Mouse (Mus musculus): ENCODE results near the gene Dbndd2. TPM values are rescaled to one million over a fixed set of nuclear protein-coding genes. Genes with fewer than 3 reads are reported as not detected.

The Dbndd2 gene
- polyA plus RNA-seq (2016; fragmentation: Nextera tagmentation; extraction: Ambion mirVana), result 1.2 and 1.7 TPM in 2 replicates

DNA sequence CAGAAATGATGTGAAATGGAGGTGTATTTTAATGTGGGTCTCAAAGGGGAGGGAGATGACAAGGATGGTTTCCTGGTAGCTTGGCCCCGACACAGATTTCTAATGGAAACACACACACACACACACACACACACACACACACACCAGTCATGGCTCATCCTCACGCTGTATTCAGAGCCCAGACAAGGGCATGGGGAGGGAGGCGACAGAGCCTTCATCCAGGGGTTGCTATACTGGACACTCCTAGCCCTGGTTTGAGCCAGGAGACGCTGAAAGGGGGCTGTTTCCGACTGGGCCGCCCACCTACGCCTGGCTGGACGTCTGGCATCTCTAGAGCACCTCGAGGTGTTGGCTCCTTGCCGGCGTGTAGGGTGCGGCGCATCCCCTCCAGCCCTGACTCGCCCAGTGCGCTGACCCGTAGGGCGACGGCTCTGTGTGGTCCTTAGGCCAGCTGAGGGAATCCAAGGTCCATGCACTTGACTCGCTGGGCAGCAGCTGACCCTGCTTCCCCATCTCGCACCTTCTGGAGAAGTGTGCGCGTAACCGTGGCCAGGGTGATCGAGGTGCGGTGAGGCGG is at the start of gene Dbndd2:
Gene Dbndd2, plus strand, starts transcription at position 426 of the 577 bp plus-strand sequence.
- peak within 1 kb of the TSS; percentile 70 for H3K9ac ChIP-seq (replicated peaks)
- peaks cover 17% of the 10 kb centered on the region for H3K4me1 ChIP-seq (replicated peaks)
- H3K27ac ChIP-seq, result no peak within 1 kb of the TSS
- H3K27me3 ChIP-seq, result peaks cover 56% of the 10 kb centered on the region
- peak within 1 kb of the TSS; percentile 100 for H3K4me2 ChIP-seq
- H3K4me3 ChIP-seq (replicated peaks), result peak within 1 kb of the TSS; percentile 78
- WGBS, result 4% methylated on average over 26 of the region's 26 CpGs
- no peaks in the 10 kb centered on the region for H3K9me3 ChIP-seq
- ATAC-seq (ENCODE audit: insufficient number of reproducible peaks, insufficient read depth, low FRiP score, low TSS enrichment, low read depth), result 0 out of 2 replicates have a peak, but pooled peaks have one; percentile 74
- H3K36me3 ChIP-seq, result no peaks in the 10 kb centered on the region

DNA sequence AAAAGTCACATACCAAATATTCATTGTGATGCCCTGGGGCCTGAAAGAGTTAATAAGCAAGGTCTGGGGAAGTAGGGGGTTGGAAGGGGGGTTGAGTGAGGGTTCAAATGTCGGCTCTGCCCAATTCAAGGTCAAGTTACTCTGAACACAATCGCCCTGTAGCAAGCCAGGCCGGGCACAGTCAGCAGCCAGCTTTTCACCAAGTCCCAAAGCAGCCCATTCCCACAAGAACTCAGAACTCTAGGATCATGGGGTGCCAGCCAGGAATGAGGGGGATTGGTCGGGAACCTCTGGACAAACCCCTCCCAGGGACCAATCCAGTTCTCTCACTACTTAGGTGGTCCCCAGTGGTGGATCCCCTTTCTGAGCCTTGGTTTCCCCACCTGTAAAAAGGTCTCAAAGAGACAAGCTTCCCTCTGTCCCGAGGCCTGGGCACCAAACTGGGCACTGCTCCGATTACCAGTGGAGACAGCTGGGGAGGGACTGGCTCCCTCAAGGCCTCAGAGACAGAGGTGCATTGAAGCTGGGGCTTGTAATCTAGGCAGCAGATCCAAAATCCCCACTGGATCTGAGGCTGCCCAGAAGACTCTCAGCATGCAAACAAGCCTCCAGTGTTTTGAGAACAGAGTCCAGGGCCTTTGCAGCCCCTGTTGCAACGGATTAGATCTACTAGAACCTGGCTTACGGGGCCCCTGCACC is 49.5 kb upstream of the Dbndd2 start:
- ATAC-seq (ENCODE audit: insufficient number of reproducible peaks, insufficient read depth, low FRiP score, low TSS enrichment, low read depth), result no peak
- H3K27ac ChIP-seq, result peak overlapping the region; percentile 69; the same call in 1 of the 2 replicates
- H3K9me3 ChIP-seq, result no peaks in the 10 kb centered on the region
- peak overlapping the region; percentile 34; the same call in 1 of the 2 replicates for H3K9ac ChIP-seq (replicated peaks)
- peaks cover 88% of the 10 kb centered on the region for H3K4me1 ChIP-seq (replicated peaks)
- 15% methylated on average over 8 of the region's 8 CpGs for WGBS
- no peak overlapping the region for H3K4me3 ChIP-seq (replicated peaks)
- H3K27me3 ChIP-seq, result peaks cover 15% of the 10 kb centered on the region
- H3K36me3 ChIP-seq, result no peaks in the 10 kb centered on the region
- H3K4me2 ChIP-seq, result peak overlapping the region; percentile 3

DNA sequence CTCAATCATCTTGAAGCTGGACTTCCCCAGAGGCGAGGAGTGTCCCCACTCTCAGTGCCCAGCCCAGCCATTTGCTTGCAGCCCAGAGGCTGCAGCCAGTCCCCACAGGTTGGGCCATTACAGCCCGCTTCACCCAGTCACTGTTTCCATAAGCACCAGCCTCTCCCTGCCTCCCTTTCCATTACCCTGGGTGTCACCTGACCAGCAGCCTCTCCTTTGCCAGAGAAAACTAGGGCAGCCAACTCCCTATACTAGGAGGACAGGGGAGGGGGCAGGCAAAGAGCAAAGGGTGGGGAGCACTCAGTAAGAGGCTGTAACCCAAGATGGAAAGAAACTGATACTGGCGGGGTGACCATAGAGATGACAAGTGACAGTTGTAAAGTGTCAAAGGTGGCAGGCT is 48.9 kb upstream of the Dbndd2 start:
- WGBS, result 46% methylated on average over 3 of the region's 3 CpGs
- H3K36me3 ChIP-seq, result no peaks in the 10 kb centered on the region
- peak overlapping the region; percentile 69; the same call in 1 of the 2 replicates for H3K27ac ChIP-seq
- peaks cover 88% of the 10 kb centered on the region for H3K4me1 ChIP-seq (replicated peaks)
- H3K9ac ChIP-seq (replicated peaks), result peak overlapping the region; percentile 34; the same call in 1 of the 2 replicates
- H3K27me3 ChIP-seq, result peaks cover 16% of the 10 kb centered on the region
- H3K4me3 ChIP-seq (replicated peaks), result no peak overlapping the region
- ATAC-seq (ENCODE audit: insufficient number of reproducible peaks, insufficient read depth, low FRiP score, low TSS enrichment, low read depth), result no peak
- H3K4me2 ChIP-seq, result 0 out of 2 replicates have a peak overlapping the region, but pooled peaks have one; percentile 3
- no peaks in the 10 kb centered on the region for H3K9me3 ChIP-seq

DNA sequence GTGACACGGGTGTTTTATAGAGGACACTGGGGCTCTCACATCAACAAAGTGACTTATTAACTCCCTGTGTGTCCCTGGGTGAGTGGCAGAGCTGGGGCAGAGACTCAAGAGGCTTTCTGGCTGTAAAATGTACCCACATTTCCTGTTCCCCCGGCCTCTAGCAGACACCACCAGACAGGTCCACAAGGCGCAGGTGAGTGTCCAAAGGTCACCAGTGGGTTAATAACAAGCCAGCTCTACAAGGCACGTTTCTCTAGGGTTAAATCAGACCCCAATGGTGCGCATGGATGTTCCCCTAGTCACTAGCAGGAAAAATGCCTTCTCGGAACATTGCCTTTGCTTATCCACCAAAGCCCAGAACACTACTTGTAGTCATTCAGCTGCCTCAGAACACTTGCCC is 48.2 kb upstream of the Dbndd2 start:
- no peak overlapping the region for H3K4me2 ChIP-seq
- ATAC-seq (ENCODE audit: insufficient number of reproducible peaks, insufficient read depth, low FRiP score, low TSS enrichment, low read depth), result no peak
- peaks cover 85% of the 10 kb centered on the region for H3K4me1 ChIP-seq (replicated peaks)
- H3K9ac ChIP-seq (replicated peaks), result no peak overlapping the region
- WGBS, result 40% methylated on average over 6 of the region's 6 CpGs
- H3K4me3 ChIP-seq (replicated peaks), result no peak overlapping the region
- H3K36me3 ChIP-seq, result no peaks in the 10 kb centered on the region
- H3K27ac ChIP-seq, result no peak overlapping the region
- H3K9me3 ChIP-seq, result no peaks in the 10 kb centered on the region
- peaks cover 14% of the 10 kb centered on the region for H3K27me3 ChIP-seq

DNA sequence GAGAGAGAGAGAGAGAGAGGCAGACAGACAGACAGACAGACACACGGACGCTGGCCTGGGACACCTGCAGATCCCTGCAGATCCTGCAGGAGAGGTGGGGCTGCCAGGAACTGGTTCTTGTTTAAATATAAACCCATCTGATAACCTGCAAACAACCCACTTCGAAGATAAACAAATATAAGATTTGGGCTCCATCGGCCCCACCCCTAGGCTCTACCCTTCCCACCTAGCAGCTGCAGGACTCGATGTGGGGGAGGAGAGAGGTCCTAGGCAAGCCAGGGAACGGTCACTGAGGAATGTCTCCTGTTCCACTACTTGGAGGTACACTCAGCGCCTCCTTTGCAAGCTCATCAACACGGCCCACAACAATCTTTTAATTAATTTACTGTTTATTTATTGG is 47.6 kb upstream of the Dbndd2 start:
- no peak for ATAC-seq (ENCODE audit: insufficient number of reproducible peaks, insufficient read depth, low FRiP score, low TSS enrichment, low read depth)
- WGBS, result 43% methylated on average over 8 of the region's 8 CpGs
- Histone ChIP-seq H3K27me3 (peaks cover 14% of the 10 kb centered on the region), H3K9me3 (no peaks in the 10 kb centered on the region), H3K4me2 (no peak overlapping the region), H3K9ac (replicated peaks) (no peak overlapping the region), H3K4me3 (replicated peaks) (no peak overlapping the region), H3K36me3 (no peaks in the 10 kb centered on the region), H3K27ac (no peak overlapping the region), H3K4me1 (replicated peaks) (peaks cover 81% of the 10 kb centered on the region)

DNA sequence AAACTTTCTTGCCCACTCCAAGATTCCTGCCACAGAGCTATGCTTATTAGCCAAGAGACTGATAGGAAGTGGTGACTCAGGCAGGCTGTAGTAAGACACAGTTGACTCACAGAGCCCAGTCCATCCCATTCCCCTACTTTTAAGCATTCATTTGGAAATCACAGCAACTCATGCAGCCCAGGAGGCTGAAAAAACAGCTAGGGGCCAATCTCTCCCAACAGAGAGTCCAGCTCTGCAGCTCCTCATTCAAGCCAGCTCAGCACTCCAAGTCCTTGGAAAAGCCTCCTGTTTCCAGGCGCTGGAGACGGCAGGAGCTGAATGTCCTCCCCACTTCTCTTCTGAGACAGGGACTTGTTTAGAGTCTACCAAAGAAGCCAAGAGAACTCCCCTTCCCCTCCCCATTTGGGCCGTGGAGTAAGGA is 46.9 kb upstream of the Dbndd2 start:
- Histone ChIP-seq H3K27ac (no peak overlapping the region), H3K27me3 (peaks cover 17% of the 10 kb centered on the region), H3K4me1 (replicated peaks) (peaks cover 81% of the 10 kb centered on the region), H3K4me3 (replicated peaks) (no peak overlapping the region), H3K4me2 (no peak overlapping the region), H3K9ac (replicated peaks) (no peak overlapping the region), H3K36me3 (no peaks in the 10 kb centered on the region), H3K9me3 (no peaks in the 10 kb centered on the region)
- ATAC-seq (ENCODE audit: insufficient number of reproducible peaks, insufficient read depth, low FRiP score, low TSS enrichment, low read depth), result no peak
- 66% methylated on average over 3 of the region's 3 CpGs for WGBS

DNA sequence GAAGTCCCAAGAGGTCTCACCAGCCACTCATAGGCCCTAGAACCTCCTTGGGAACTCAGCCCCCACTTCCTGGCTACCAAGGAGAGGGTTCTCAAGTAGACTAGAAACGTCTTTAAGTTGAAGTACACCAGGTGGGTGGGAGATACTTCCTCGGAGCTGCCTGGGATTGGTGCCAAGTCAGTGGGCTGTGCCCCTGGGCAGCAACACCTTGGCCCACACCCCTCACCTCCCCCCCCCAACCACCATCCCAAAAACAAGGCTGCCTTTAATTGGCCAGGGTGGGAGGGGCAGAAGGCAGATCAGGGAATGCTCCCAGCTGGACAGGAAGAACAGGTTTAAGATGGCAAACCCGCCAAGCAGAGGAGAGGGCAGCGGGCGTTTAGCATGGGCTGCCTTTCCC is 45.6 kb upstream of the Dbndd2 start:
- Histone ChIP-seq H3K4me3 (replicated peaks) (no peak overlapping the region), H3K36me3 (no peaks in the 10 kb centered on the region), H3K27me3 (peaks cover 17% of the 10 kb centered on the region), H3K4me2 (0 out of 2 replicates have a peak overlapping the region, but pooled peaks have one; percentile 87), H3K9me3 (no peaks in the 10 kb centered on the region), H3K4me1 (replicated peaks) (peaks cover 68% of the 10 kb centered on the region), H3K27ac (no peak overlapping the region), H3K9ac (replicated peaks) (0 out of 2 replicates have a peak overlapping the region, but pooled peaks have one; percentile 14)
- ATAC-seq (ENCODE audit: insufficient number of reproducible peaks, insufficient read depth, low FRiP score, low TSS enrichment, low read depth), result no peak
- 63% methylated on average over 5 of the region's 5 CpGs for WGBS

DNA sequence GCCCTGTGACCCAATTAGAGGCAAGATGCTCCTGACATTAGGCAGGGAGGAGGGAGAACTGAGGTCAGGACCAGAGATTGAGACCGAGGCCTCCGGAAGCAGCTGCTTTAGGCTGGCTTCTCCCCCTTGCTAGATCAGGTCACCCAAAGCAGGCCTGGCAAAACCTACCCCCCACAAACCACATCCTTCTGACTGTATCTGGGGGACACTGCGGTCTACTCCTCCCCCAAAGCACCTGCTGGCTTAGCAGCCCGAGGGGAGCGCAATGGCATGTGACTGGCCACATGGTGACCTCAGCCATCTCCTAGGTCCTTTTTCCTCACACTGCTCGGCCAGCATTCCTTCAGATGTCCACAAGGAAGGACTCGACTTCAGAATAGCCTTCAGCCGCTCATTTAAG is 44.8 kb upstream of the Dbndd2 start:
- H3K4me1 ChIP-seq (replicated peaks), result peaks cover 59% of the 10 kb centered on the region
- ATAC-seq (ENCODE audit: insufficient number of reproducible peaks, insufficient read depth, low FRiP score, low TSS enrichment, low read depth), result no peak

DNA sequence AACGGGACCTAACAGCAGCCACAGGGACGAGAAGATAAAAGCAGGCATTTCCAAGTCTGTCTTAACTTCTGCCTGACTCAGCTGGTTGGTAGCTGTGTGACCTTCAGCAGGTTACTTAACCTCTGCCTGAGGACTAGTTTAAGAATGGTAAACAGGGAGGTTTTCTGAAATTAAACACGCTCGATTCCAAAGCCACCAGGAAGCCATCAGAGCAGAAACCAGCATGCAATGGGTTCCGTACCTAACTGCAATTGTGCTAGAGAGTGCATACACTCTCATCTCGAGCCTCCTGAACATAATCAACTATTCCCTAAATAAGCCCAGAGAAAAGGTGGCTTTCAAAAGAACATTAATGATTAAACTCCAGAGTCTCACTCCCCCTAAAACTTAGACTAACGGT is 44.2 kb upstream of the Dbndd2 start:
- H3K36me3 ChIP-seq, result no peaks in the 10 kb centered on the region
- H3K4me3 ChIP-seq (replicated peaks), result peak overlapping the region; percentile 64
- H3K9ac ChIP-seq (replicated peaks), result peak overlapping the region; percentile 77
- peaks cover 54% of the 10 kb centered on the region for H3K4me1 ChIP-seq (replicated peaks)
- no peaks in the 10 kb centered on the region for H3K9me3 ChIP-seq
- WGBS, result 27% methylated on average over 7 of the region's 7 CpGs
- peak overlapping the region; percentile 87 for H3K4me2 ChIP-seq
- H3K27me3 ChIP-seq, result peaks cover 17% of the 10 kb centered on the region
- no peak overlapping the region for H3K27ac ChIP-seq
- ATAC-seq (ENCODE audit: insufficient number of reproducible peaks, insufficient read depth, low FRiP score, low TSS enrichment, low read depth), result no peak

More for the DNA sequence above, 44.8 kb upstream of the Dbndd2 start:
- Histone ChIP-seq H3K36me3 (no peaks in the 10 kb centered on the region), H3K4me3 (replicated peaks) (no peak overlapping the region), H3K27me3 (peaks cover 17% of the 10 kb centered on the region), H3K27ac (no peak overlapping the region), H3K9me3 (no peaks in the 10 kb centered on the region), H3K9ac (replicated peaks) (0 out of 2 replicates have a peak overlapping the region, but pooled peaks have one; percentile 18), H3K4me2 (peak overlapping the region; percentile 87)
- WGBS, result 28% methylated on average over 8 of the region's 8 CpGs

DNA sequence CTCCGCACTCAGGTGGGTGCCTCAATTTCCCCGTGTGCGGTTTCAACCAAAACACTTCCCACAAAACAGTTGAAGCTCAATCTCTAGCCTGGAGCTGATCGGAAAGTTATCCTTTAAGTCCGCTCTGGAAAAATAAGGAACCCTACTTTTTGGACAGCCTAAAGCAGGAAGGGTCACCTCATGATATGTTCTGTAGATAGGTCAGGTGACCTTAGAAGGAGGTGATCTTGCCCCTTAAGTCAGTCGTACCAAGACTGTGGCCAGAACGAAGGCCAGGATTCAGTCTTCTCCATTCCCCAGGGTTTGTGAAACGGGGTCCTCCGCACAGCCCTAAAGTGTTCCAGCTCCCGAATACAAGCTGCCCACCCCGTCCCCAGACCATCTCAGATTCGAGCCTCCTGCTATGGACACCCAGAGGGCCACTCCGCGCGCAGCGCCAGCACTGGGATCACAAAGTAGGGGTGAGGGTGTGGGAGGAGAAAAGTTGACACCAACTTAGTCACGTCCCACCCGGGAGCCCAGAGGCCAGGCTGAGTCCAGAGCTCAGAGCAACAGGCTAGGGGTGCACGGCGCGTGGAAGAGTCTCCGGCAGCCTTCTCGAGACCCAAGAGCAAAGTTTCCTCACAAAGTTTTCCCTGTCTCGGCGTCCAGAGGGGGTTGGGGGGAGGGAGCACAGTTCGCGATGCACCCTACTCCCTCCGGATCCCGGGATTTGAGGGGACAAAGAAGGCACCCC is 43.4 kb upstream of the Dbndd2 start:
- H3K4me1 ChIP-seq (replicated peaks), result peaks cover 46% of the 10 kb centered on the region
- peak; percentile 52 for ATAC-seq (ENCODE audit: insufficient number of reproducible peaks, insufficient read depth, low FRiP score, low TSS enrichment, low read depth)
- 2% methylated on average over 29 of the region's 29 CpGs for WGBS

DNA sequence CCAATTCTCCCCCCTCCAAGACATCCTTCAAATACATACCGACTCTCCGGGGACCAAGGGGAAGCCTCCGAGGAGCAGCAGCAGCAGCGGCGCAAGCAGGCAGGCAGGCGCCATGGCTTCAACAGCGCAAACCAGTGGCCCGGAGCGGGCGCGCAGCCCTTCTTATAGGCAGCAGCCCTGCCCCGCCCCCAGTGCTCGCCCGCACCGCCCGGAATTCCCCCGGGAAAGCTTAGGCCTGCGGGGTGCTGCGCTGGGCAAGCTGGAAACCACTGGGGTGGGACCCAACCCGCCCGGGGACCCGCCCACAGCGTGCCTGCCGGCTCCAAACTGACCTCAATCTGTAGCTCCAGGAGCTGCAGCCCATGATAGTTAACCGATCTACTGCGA is 42.9 kb upstream of the Dbndd2 start:
- H3K4me3 ChIP-seq (replicated peaks), result peak overlapping the region; percentile 64
- H3K4me1 ChIP-seq (replicated peaks), result peaks cover 41% of the 10 kb centered on the region
- ATAC-seq (ENCODE audit: insufficient number of reproducible peaks, insufficient read depth, low FRiP score, low TSS enrichment, low read depth), result peak; percentile 74
- peak overlapping the region; percentile 77 for H3K9ac ChIP-seq (replicated peaks)
- peaks cover 17% of the 10 kb centered on the region for H3K27me3 ChIP-seq
- H3K27ac ChIP-seq, result peak overlapping the region; percentile 45; the same call in 1 of the 2 replicates
- under 1% methylated on average over 26 of the region's 26 CpGs for WGBS
- H3K9me3 ChIP-seq, result no peaks in the 10 kb centered on the region
- no peaks in the 10 kb centered on the region for H3K36me3 ChIP-seq
- H3K4me2 ChIP-seq, result peak overlapping the region; percentile 87

More for the DNA sequence above, 43.4 kb upstream of the Dbndd2 start:
- Histone ChIP-seq H3K9ac (replicated peaks) (peak overlapping the region; percentile 77), H3K4me3 (replicated peaks) (peak overlapping the region; percentile 64), H3K9me3 (no peaks in the 10 kb centered on the region), H3K36me3 (no peaks in the 10 kb centered on the region), H3K4me2 (peak overlapping the region; percentile 87), H3K27ac (peak overlapping the region; percentile 45; the same call in 1 of the 2 replicates), H3K27me3 (peaks cover 17% of the 10 kb centered on the region)
